Mouse (Mus musculus) lung, postnatal 14 days (tissue): Measurements from ENCODE around the gene Gm21764.
"Not testable (repeated sequence)": the region's sequence is repeated elsewhere in the genome, so short reads cannot be mapped to it uniquely, and the experiment has no call there.

Source experiments
- DNase-seq: peaks from one replicate; pipeline ENCODE4 v3.0.0; 2021

Gm21764 gene

DNA sequence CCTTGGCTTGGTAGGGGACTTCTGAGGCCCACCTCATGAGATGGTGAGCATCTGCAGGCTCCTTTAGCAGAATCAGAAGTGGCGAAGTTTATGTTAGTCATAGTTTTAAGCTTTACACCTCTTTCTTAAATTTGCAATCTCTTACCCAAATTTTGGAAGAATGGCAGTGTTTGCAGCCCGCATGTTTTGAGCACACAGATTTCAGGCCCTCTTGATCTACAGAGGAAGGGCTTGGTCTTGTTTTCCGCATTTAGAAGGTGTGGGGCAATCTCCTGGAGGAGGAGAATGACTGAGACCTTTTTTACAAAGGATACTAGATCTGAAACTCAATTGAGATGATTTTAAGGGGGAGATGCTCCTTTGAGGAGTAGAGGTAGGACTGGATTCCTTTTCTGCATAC lies at the start of gene Gm21764:
Gene Gm21764 (minus strand): TSS at position 101 of the 400 bp plus-strand sequence.
- not testable (repeated sequence) for DNase-seq

DNA sequence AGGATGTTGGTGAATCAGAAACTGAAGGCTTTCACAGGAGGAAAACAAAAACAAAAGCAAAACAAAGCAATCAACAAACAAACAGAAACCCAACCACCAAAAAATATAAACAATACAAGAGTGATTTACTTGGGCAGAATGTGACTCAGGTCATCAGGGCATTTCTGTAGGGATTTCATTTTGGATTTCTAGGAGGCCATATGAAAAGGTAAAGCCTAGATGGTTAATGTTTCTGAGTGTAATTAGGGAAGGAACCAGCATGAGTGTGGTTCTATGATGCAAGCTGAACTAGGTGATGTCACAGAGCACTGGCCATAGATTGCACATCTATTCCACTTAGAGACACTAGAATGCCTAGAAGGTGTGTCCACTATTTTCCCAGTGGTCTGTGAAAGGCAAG lies 27.2 kb upstream of the Gm21764 start, which contains the start of gene Ssty1:
Gene Ssty1 (plus strand): TSS at position 301 of the 400 bp plus-strand sequence.
- not testable (repeated sequence) for DNase-seq
